Mouse (Mus musculus) thymus, postnatal 10 days (tissue): Measurements from ENCODE around the gene Gm5269.

ENCODE experiments used
- DNase-seq, 2 experiments: peaks; one replicate each; pipeline ENCODE4 v3.0.0; 2021; ENCODE audit warnings: low spot score in 2 of 2

The Gm5269 gene

GRCm38 (mm10) chr1:45890173-45890572 lies at the start of gene Gm5269:
Gene Gm5269 (minus strand): TSS chr1:45890273.
- DNase-seq: no peak

- no peak for DNase-seq
These were observed 41.1 kb upstream of the Gm5269 start for GRCm38 (mm10) chr1:45931127-45931526.

GRCm38 (mm10) chr1:45926911-45927310 lies 36.8 kb upstream of the Gm5269 start:
- no peak for DNase-seq

GRCm38 (mm10) chr1:45926393-45926763 lies 36.3 kb upstream of the Gm5269 start, which contains the start of gene Slc40a1:
Gene Slc40a1 (minus strand): TSS chr1:45926523.
- DNase-seq: no peak

GRCm38 (mm10) chr1:45925500-45926392 lies 35.7 kb upstream of the Gm5269 start:
- DNase-seq: no peak

GRCm38 (mm10) chr1:45925131-45925499 lies 35.0 kb upstream of the Gm5269 start:
- DNase-seq: no peak

GRCm38 (mm10) chr1:45924516-45924915 lies 34.4 kb upstream of the Gm5269 start:
- DNase-seq: no peak

- DNase-seq: no peak
These were observed 33.2 kb upstream of the Gm5269 start for GRCm38 (mm10) chr1:45923306-45923705.

GRCm38 (mm10) chr1:45920703-45921102 lies 30.6 kb upstream of the Gm5269 start:
- no peak for DNase-seq

GRCm38 (mm10) chr1:45919752-45920151 lies 29.7 kb upstream of the Gm5269 start:
- no peak for DNase-seq

- DNase-seq: no peak
These were observed 27.2 kb upstream of the Gm5269 start for GRCm38 (mm10) chr1:45917136-45917803.

GRCm38 (mm10) chr1:45916174-45916573 lies 26.1 kb upstream of the Gm5269 start:
- no peak for DNase-seq

GRCm38 (mm10) chr1:45914236-45914635 lies 24.2 kb upstream of the Gm5269 start:
- DNase-seq: no peak

- no peak for DNase-seq
These were observed 15.2 kb upstream of the Gm5269 start for GRCm38 (mm10) chr1:45905107-45905821.

GRCm38 (mm10) chr1:45904161-45904560 lies 14.1 kb upstream of the Gm5269 start:
- DNase-seq: no peak

GRCm38 (mm10) chr1:45898044-45898443 lies 8.0 kb upstream of the Gm5269 start:
- no peak for DNase-seq

- no peak for DNase-seq
These were observed 4.3 kb upstream of the Gm5269 start for GRCm38 (mm10) chr1:45894168-45894912.

- DNase-seq: no peak
These were observed 1.9 kb upstream of the Gm5269 start for GRCm38 (mm10) chr1:45891986-45892385.

GRCm38 (mm10) chr1:45886800-45887199 lies 3.3 kb downstream of the Gm5269 start:
- DNase-seq: no peak

GRCm38 (mm10) chr1:45883378-45883777 lies 6.7 kb downstream of the Gm5269 start:
- DNase-seq: no peak

GRCm38 (mm10) chr1:45882076-45882475 lies 8.0 kb downstream of the Gm5269 start:
- no peak for DNase-seq
